Mouse (Mus musculus) liver, embryonic 12.5 days (tissue): ENCODE measurements at regions not wholly inside any gene's neighbourhood (a gene's known extent, or its start where the extent isn't known, plus 50 kb on each side); places are given as distances from the start of the nearest gene placed in this dataset.

Experiments
- ATAC-seq: fragments of 200-750 bp; cut with Nextera tagmentation; 2 replicates; pipeline ENCODE4 v1.8.0; 2017; ENCODE audit warnings: moderate number of reproducible peaks, mild to moderate bottlenecking, moderate library complexity
- H3K27ac ChIP-seq: fragments of 300-500 bp; sonication (generic); 2 replicates; pipeline ENCODE4 v1.5.1; 2016; ENCODE audit warnings: mild to moderate bottlenecking
- H3K27me3 ChIP-seq: fragments of 300-500 bp; sonication (generic); replicated peaks from 2 replicates; pipeline ENCODE4 v1.6.1; 2016; ENCODE audit warnings: mild to moderate bottlenecking, moderate library complexity
- H3K36me3 ChIP-seq: fragments of 300-500 bp; sonication (generic); 2 replicates; pipeline ENCODE4 v1.6.1; 2016; ENCODE audit warnings: mild to moderate bottlenecking, moderate library complexity
- H3K4me1 ChIP-seq: fragments of 300-500 bp; sonication (generic); 2 replicates; pipeline ENCODE4 v1.6.1; 2016
- H3K4me2 ChIP-seq: fragments of 300-500 bp; sonication (generic); 2 replicates; pipeline ENCODE4 v1.6.1; 2016; ENCODE audit warnings: mild to moderate bottlenecking, moderate library complexity
- H3K4me3 ChIP-seq: fragments of 300-500 bp; sonication (generic); 2 replicates; pipeline ENCODE4 v1.5.1; 2016; ENCODE audit warnings: mild to moderate bottlenecking, moderate library complexity
- H3K9ac ChIP-seq: fragments of 300-500 bp; sonication (generic); 2 replicates; pipeline ENCODE4 v1.6.1; 2016; ENCODE audit warnings: mild to moderate bottlenecking, moderate library complexity
- H3K9me3 ChIP-seq: fragments of 300-500 bp; sonication (generic); replicated peaks from 2 replicates; pipeline ENCODE4 v1.6.1; 2016; ENCODE audit warnings: mild to moderate bottlenecking, moderate library complexity
- WGBS: fragments of 180-500 bp; shearing (Covaris S2); methylation state at CpG from one replicate; pipeline ENCODE4 v1.1.7; 2016; ENCODE audit not compliant: insufficient replicate concordance; 5-methylcytosine and 5-hydroxymethylcytosine counted together

GRCm38 (mm10) chr14:120150589-120150988, 108.4 kb upstream of the Oxgr1 start:
- no peak for ATAC-seq
- Histone ChIP-seq H3K27ac (no peak overlapping the region), H3K4me3 (no peak overlapping the region), H3K36me3 (no peaks in the 10 kb centered on the region), H3K27me3 (no peaks in the 10 kb centered on the region; the same call in 1 of the 2 replicates), H3K4me2 (no peak overlapping the region), H3K9ac (no peak overlapping the region), H3K4me1 (no peaks in the 10 kb centered on the region), H3K9me3 (no peaks in the 10 kb centered on the region)
- 54% methylated on average over 1 of the region's 1 CpGs for WGBS

DNA sequence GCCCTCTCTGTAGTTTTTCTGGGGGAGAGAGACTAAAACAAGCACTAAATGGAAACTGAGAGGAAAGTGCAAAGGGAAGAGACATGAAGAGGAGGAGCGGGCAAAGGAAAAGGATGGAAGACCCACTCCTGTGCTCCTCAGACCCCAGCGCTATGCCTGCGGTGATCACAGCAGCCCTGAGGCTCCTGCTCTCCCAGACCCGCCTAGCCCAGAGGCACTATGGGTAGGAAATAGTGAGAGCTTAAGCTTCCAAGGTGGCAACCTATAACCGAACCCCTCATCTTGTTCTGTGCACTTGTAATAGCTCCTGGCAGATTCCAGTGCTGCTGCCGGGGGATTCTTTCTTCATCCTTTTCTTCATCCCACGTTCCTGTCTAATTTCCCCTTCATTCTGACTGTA, 112.2 kb upstream of the Oxgr1 start:
- no peak overlapping the region for H3K4me3 ChIP-seq
- no peak for ATAC-seq

GRCm38 (mm10) chr14:120164184-120164583, 111.3 kb upstream of the Mbnl2 start:
- no peak overlapping the region for H3K9ac ChIP-seq

More for the DNA sequence above, 112.2 kb upstream of the Oxgr1 start:
- H3K4me2 ChIP-seq: no peak overlapping the region
- H3K4me1 ChIP-seq: no peaks in the 10 kb centered on the region
- no peak overlapping the region for H3K9ac ChIP-seq
- H3K27ac ChIP-seq: no peak overlapping the region
- H3K27me3 ChIP-seq: peaks cover 4% of the 10 kb centered on the region; the same call in 1 of the 2 replicates
- no peaks in the 10 kb centered on the region for H3K9me3 ChIP-seq
- H3K36me3 ChIP-seq: no peaks in the 10 kb centered on the region
- WGBS: 53% methylated on average over 7 of the region's 7 CpGs

DNA sequence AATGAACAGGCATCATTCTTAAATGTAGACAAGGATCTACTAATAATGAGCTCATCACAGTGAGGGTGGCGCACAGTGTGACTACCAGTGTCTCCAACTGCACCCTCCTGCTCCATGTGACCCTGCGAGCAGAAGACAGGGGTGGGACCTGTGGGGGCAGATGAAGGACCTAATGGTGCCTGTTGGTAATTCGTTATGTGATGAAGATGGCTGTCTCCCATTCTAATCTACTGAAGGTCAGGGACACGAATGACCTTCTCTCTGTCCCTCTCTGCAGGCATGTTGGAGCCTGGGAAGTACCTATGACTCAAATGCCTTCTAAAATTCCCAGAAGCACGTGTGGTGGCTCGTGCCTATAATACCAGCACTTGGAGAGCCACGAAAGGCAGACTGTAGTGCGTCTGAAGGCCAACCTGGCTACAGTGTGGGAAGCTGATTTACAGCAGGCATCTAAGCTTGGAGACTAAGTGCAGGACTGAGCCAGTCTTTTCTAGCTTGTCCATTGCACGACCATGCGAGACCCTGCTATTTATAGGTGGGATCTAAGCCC, 109.9 kb upstream of the Mbnl2 start:
- WGBS: 74% methylated on average over 10 of the region's 10 CpGs
- Histone ChIP-seq H3K36me3 (no peaks in the 10 kb centered on the region), H3K4me1 (no peaks in the 10 kb centered on the region), H3K4me2 (no peak overlapping the region), H3K9me3 (no peaks in the 10 kb centered on the region), H3K27ac (no peak overlapping the region), H3K9ac (no peak overlapping the region), H3K4me3 (no peak overlapping the region), H3K27me3 (no peaks in the 10 kb centered on the region)
- ATAC-seq: no peak

More at GRCm38 (mm10) chr14:120164184-120164583, 111.3 kb upstream of the Mbnl2 start:
- WGBS: 37% methylated on average over 2 of the region's 2 CpGs
- no peak overlapping the region for H3K27ac ChIP-seq
- H3K4me3 ChIP-seq: no peak overlapping the region
- H3K4me2 ChIP-seq: no peak overlapping the region
- no peak for ATAC-seq
- H3K36me3 ChIP-seq: no peaks in the 10 kb centered on the region
- no peaks in the 10 kb centered on the region for H3K27me3 ChIP-seq
- no peaks in the 10 kb centered on the region for H3K9me3 ChIP-seq
- H3K4me1 ChIP-seq: no peaks in the 10 kb centered on the region

- no peaks in the 10 kb centered on the region for H3K4me1 ChIP-seq
- no peak overlapping the region for H3K27ac ChIP-seq
- no peak overlapping the region for H3K9ac ChIP-seq
- no peaks in the 10 kb centered on the region for H3K27me3 ChIP-seq
- WGBS: 74% methylated on average over 7 of the region's 7 CpGs
- no peak overlapping the region for H3K4me2 ChIP-seq
- ATAC-seq: no peak
- H3K9me3 ChIP-seq: no peaks in the 10 kb centered on the region
- no peak overlapping the region for H3K4me3 ChIP-seq
- no peaks in the 10 kb centered on the region for H3K36me3 ChIP-seq
Observed at GRCm38 (mm10) chr14:120170733-120171132, 104.7 kb upstream of the Mbnl2 start.

DNA sequence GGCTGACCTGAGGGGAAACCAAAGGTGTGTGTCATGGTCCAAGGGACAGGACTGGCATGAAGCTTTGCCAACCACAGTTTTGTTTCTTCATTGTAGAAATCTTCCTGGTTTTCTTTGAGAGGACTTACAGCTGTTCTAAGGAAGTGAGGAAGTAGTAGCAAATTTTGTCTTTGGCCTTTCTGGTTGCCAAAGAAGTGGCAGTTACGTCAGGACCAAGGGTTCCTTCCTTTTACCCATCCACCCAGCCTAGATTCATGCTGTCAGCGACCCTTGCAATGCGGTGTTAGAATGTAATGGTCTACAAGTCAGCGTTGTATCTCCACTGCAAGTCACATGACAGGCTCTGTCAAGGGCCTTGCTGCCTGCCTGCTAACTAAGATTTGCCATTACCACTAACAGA, 103.4 kb upstream of the Mbnl2 start:
- ATAC-seq: no peak
- Histone ChIP-seq H3K27me3 (no peaks in the 10 kb centered on the region), H3K27ac (no peak overlapping the region), H3K4me2 (no peak overlapping the region), H3K9me3 (no peaks in the 10 kb centered on the region), H3K4me1 (no peaks in the 10 kb centered on the region), H3K36me3 (no peaks in the 10 kb centered on the region), H3K9ac (no peak overlapping the region), H3K4me3 (no peak overlapping the region)
- WGBS: 46% methylated on average over 4 of the region's 4 CpGs

DNA sequence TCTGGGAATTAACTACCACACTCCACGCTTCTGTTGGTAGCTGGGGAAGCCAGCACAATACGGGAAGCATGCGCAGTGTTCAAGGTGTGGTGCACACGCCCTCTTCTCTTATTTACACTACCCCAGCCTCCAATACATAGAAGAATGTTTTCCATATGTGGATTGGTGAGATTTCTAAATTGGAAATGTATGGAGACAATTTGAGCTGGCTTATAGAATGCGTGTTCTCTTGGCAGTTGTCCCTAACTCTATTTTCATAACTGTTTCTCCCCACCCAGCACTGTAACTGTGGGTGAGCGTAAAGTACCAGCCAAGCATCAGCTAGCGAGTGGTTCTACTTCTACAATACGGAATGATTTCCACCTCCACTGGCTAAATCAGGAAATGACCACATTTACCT, 102.6 kb upstream of the Mbnl2 start:
- Histone ChIP-seq H3K9ac (no peak overlapping the region), H3K4me3 (no peak overlapping the region), H3K36me3 (no peaks in the 10 kb centered on the region), H3K27ac (no peak overlapping the region), H3K4me1 (no peaks in the 10 kb centered on the region), H3K4me2 (no peak overlapping the region), H3K9me3 (no peaks in the 10 kb centered on the region), H3K27me3 (no peaks in the 10 kb centered on the region)
- ATAC-seq: no peak
- WGBS: 73% methylated on average over 8 of the region's 8 CpGs

DNA sequence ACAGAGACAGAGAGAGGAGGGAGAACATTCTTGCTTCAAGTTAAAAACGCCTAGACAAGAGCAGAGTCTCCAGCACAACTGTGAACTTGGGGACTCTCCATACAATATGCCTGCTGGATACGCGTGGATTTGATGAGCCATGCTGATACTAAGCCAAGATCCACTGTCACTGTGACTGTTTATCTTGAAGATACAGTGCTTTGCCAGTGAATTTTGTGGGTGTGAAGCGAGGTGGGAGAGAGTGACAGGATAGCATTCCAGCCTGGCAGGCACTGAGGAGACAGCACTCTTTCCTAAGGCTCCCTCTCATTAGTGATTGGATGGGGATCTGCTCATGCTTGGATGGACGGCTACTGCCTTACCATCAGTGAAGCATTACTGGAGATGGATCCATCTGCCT, 100.9 kb upstream of the Mbnl2 start:
- 56% methylated on average over 5 of the region's 5 CpGs for WGBS
- H3K4me2 ChIP-seq: no peak overlapping the region
- ATAC-seq: no peak

DNA sequence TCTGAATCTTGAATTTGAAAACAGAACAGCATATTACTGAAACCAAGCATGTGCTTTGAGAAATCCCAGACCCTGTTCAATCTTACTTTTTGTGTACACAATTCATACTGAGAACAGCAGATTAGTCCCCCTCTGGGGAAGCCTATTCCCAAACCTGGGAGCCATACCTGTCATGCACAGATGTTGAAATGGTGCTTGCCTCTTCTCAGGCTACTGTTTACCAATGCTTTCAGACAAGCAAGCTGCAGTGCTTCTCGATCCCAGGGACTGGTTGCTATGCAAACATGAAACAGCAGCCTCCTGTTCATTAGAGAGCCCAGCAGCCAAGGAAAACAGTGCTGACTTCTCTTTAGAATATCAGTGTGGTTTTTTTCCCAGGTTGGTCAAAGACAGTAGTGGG, 80.3 kb upstream of the Mbnl2 start:
- WGBS: 46% methylated on average over 1 of the region's 1 CpGs
- Histone ChIP-seq H3K9me3 (no peaks in the 10 kb centered on the region), H3K27me3 (no peaks in the 10 kb centered on the region), H3K27ac (no peak overlapping the region), H3K4me2 (no peak overlapping the region), H3K36me3 (no peaks in the 10 kb centered on the region), H3K4me1 (no peaks in the 10 kb centered on the region), H3K4me3 (no peak overlapping the region), H3K9ac (no peak overlapping the region)
- ATAC-seq: no peak

More for the DNA sequence above, 100.9 kb upstream of the Mbnl2 start:
- H3K36me3 ChIP-seq: no peaks in the 10 kb centered on the region
- no peaks in the 10 kb centered on the region for H3K4me1 ChIP-seq
- no peaks in the 10 kb centered on the region for H3K9me3 ChIP-seq
- H3K27me3 ChIP-seq: no peaks in the 10 kb centered on the region
- H3K9ac ChIP-seq: no peak overlapping the region
- no peak overlapping the region for H3K4me3 ChIP-seq
- H3K27ac ChIP-seq: no peak overlapping the region

DNA sequence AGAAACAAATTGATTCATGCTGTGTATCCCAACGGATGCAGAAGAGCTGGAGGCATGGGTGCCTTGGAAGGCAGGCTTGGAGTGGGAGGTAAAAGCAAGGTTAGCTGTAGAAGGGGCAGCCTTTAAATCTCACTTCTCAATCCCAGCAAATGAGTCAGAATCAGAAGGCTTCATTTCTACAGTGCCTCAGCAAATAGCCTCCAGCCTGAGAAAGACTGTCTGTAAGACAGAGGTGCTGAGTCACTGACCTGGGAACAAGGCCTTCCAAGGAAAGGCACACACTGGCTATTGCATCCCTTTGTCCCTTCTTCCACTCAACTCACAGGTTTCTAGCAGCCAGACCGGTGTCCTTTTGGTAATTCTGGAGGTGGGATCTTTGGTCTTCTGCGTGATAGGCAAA, 63.7 kb upstream of the Mbnl2 start:
- Histone ChIP-seq H3K4me1 (no peaks in the 10 kb centered on the region), H3K4me2 (no peak overlapping the region), H3K27ac (no peak overlapping the region), H3K4me3 (no peak overlapping the region), H3K9ac (no peak overlapping the region), H3K36me3 (no peaks in the 10 kb centered on the region), H3K27me3 (no peaks in the 10 kb centered on the region), H3K9me3 (no peaks in the 10 kb centered on the region)
- no peak for ATAC-seq
- WGBS: 66% methylated on average over 3 of the region's 3 CpGs

DNA sequence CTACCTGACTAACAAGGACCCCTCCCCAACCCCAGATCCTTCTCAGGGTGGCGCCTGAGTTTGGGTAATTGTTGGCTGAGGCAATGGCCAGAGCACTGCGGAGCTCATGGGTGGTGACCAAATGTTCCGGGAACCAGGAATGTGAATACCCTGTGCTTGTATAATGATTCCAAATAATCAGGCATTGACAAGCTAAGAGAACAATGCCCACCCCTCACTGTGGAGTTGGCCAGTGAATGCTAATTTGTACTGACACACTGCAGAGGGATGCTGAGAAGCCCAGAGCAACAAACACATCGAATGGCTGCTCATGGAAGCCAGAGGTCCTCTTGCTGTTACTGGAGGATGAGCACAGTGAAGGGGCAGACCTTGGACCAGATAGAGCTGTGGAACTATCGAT, 62.8 kb upstream of the Mbnl2 start:
- no peaks in the 10 kb centered on the region for H3K9me3 ChIP-seq
- H3K36me3 ChIP-seq: no peaks in the 10 kb centered on the region
- no peak overlapping the region for H3K27ac ChIP-seq
- ATAC-seq: no peak
- no peaks in the 10 kb centered on the region for H3K27me3 ChIP-seq
- 75% methylated on average over 5 of the region's 5 CpGs for WGBS
- H3K9ac ChIP-seq: no peak overlapping the region
- H3K4me1 ChIP-seq: no peaks in the 10 kb centered on the region
- H3K4me2 ChIP-seq: no peak overlapping the region
- H3K4me3 ChIP-seq: no peak overlapping the region

DNA sequence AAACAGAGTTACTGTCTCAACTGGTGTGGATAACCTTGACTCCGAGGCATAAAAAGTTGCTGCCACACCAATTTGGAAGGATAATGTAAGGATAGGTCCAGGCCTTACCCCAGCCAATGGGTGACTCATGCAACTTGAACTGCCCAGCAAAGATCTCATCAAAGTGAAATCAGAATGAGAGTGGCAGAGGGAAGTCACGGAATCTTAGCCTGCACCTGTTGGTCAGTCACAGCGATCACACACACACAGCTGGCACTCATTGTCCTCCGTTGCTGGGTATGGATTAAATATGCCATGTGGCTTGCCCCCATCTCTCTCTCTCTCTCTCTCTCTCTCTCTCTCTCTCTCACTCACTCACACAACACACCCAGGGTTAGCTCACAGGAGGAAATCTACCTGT, 56.2 kb upstream of the Mbnl2 start:
- Histone ChIP-seq H3K4me2 (no peak overlapping the region), H3K27me3 (no peaks in the 10 kb centered on the region), H3K4me1 (no peaks in the 10 kb centered on the region), H3K4me3 (no peak overlapping the region), H3K9ac (no peak overlapping the region), H3K36me3 (no peaks in the 10 kb centered on the region), H3K27ac (no peak overlapping the region), H3K9me3 (no peaks in the 10 kb centered on the region)
- WGBS: 85% methylated on average over 4 of the region's 4 CpGs
- no peak for ATAC-seq

GRCm38 (mm10) chr14:120223528-120224201, 51.8 kb upstream of the Mbnl2 start:
- no peak overlapping the region for H3K4me3 ChIP-seq
- H3K4me1 ChIP-seq: no peaks in the 10 kb centered on the region
- no peak overlapping the region for H3K27ac ChIP-seq
- H3K9ac ChIP-seq: no peak overlapping the region
- H3K27me3 ChIP-seq: no peaks in the 10 kb centered on the region
- no peak for ATAC-seq
- no peaks in the 10 kb centered on the region for H3K9me3 ChIP-seq
- no peaks in the 10 kb centered on the region for H3K36me3 ChIP-seq
- 76% methylated on average over 14 of the region's 14 CpGs for WGBS
- no peak overlapping the region for H3K4me2 ChIP-seq
